Mouse (Mus musculus): ENCODE results near the gene Fcor.
A peak's percentile ranks its signal among the peaks of the same experiment; 100 is the strongest.

The Fcor gene

GRCm38 (mm10) chr8:3671980-3672491, at the start of gene Fcor:
Gene Fcor, minus strand, starts transcription at chr8:3672362.
- peak; percentile 91 for DNase-seq (ENCODE audit: low read depth, low spot score)

GRCm38 (mm10) chr8:3721041-3721440, 48.9 kb upstream of the Fcor start:
- no peak for DNase-seq (ENCODE audit: low read depth, low spot score)

GRCm38 (mm10) chr8:3720551-3720950, 48.4 kb upstream of the Fcor start, which contains the start of gene Clec4g:
Gene Clec4g, minus strand, starts transcription at chr8:3720651.
- DNase-seq (ENCODE audit: low read depth, low spot score), result no peak

GRCm38 (mm10) chr8:3718559-3718958, 46.4 kb upstream of the Fcor start:
- peak; percentile 78 for DNase-seq (ENCODE audit: low read depth, low spot score)

GRCm38 (mm10) chr8:3717321-3717954, 45.3 kb upstream of the Fcor start:
- DNase-seq (ENCODE audit: low read depth, low spot score), result no peak

GRCm38 (mm10) chr8:3711646-3712045, 39.5 kb upstream of the Fcor start:
- no peak for DNase-seq (ENCODE audit: low read depth, low spot score)

GRCm38 (mm10) chr8:3710312-3710711, 38.1 kb upstream of the Fcor start:
- no peak for DNase-seq (ENCODE audit: low read depth, low spot score)

GRCm38 (mm10) chr8:3707611-3708010, 35.4 kb upstream of the Fcor start:
- DNase-seq (ENCODE audit: low read depth, low spot score), result no peak

- DNase-seq (ENCODE audit: low read depth, low spot score), result peak; percentile 15
Measured at GRCm38 (mm10) chr8:3705711-3706110, 33.5 kb upstream of the Fcor start.

GRCm38 (mm10) chr8:3701491-3701890, 29.3 kb upstream of the Fcor start:
- no peak for DNase-seq (ENCODE audit: low read depth, low spot score)

GRCm38 (mm10) chr8:3694121-3694520, 22.0 kb upstream of the Fcor start, which contains the start of gene Fcer2a:
Gene Fcer2a, minus strand, starts transcription at chr8:3694175.
- DNase-seq (ENCODE audit: low read depth, low spot score), result no peak

- DNase-seq (ENCODE audit: low read depth, low spot score), result no peak
Measured at GRCm38 (mm10) chr8:3690774-3691173, 18.6 kb upstream of the Fcor start.

- DNase-seq (ENCODE audit: low read depth, low spot score), result no peak
Measured at GRCm38 (mm10) chr8:3687537-3687936, 15.4 kb upstream of the Fcor start.

- no peak for DNase-seq (ENCODE audit: low read depth, low spot score)
Measured at GRCm38 (mm10) chr8:3685422-3685821, 13.3 kb upstream of the Fcor start.

- DNase-seq (ENCODE audit: low read depth, low spot score), result no peak
Measured at GRCm38 (mm10) chr8:3684530-3684929, 12.4 kb upstream of the Fcor start.

GRCm38 (mm10) chr8:3683408-3684176, 11.4 kb upstream of the Fcor start:
- DNase-seq (ENCODE audit: low read depth, low spot score), result no peak

- DNase-seq (ENCODE audit: low read depth, low spot score), result no peak
Measured at GRCm38 (mm10) chr8:3682435-3682834, 10.3 kb upstream of the Fcor start.

GRCm38 (mm10) chr8:3679656-3680055, 7.5 kb upstream of the Fcor start:
- DNase-seq (ENCODE audit: low read depth, low spot score), result no peak

GRCm38 (mm10) chr8:3679236-3679635, 7.1 kb upstream of the Fcor start:
- no peak for DNase-seq (ENCODE audit: low read depth, low spot score)

GRCm38 (mm10) chr8:3678831-3679230, 6.7 kb upstream of the Fcor start:
- DNase-seq (ENCODE audit: low read depth, low spot score), result no peak

- DNase-seq (ENCODE audit: low read depth, low spot score), result no peak
Measured at GRCm38 (mm10) chr8:3676993-3677579, 4.9 kb upstream of the Fcor start.

Data from CD4-positive, CD25-positive, alpha-beta regulatory T cell, adult 2 months (primary cell).